8 mouse cellular contexts compared by ENCODE assay signal in the genomic region with DNA sequence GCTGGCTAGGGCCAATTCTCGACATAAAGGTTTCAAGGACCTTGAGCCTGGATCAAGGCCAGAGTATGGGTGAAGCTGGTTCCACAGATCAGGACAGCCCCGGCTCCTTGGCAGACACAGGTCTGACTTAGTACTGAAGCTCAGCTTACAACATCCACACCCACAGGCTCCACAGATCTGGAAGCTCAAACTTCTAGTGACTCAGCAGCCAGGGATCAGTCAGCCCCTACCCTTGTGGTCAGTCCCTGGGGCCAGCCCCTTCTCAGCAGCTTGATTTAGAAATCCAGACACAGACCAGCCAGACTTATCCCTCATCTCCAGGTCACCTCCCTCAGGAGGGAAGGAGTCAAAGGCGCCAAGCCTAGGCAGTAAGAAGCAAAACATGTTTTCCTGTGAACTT. TPM values are rescaled to one million over a fixed set of nuclear protein-coding genes. Genes with fewer than 3 reads are reported as not detected.
DNase-seq lines count a peak whose midpoint lies in the region; ATAC-seq lines count a peak whose summit lies in the region.

No protein-coding gene starts in this region.

- no peak overlapping the region for H3K4me2 ChIP-seq in intestine, embryonic 16.5 days (ENCODE audit: low read depth, low read length)
- H3K4me2 ChIP-seq in intestine, embryonic 15.5 days (replicated peaks) = no peak overlapping the region
- no peak overlapping the region for H3K4me2 ChIP-seq in heart, embryonic 13.5 days
- no peak overlapping the region for H3K4me2 ChIP-seq in forebrain, embryonic 16.5 days (ENCODE audit: low read length)

- DNase-seq in adrenal gland, postnatal 10 days = peak; percentile 80
- peak; percentile 54 for DNase-seq in lung, postnatal 25 days (ENCODE audit: low spot score)
- no peak for DNase-seq in cerebellum, postnatal 14 days
- DNase-seq in retina, embryonic 14.5 days (ENCODE audit: low spot score) = no peak

- no peaks in the 10 kb centered on the region for H3K4me1 ChIP-seq in intestine, embryonic 16.5 days (ENCODE audit: control insufficient read depth, insufficient read depth, low read length)
- H3K4me1 ChIP-seq in intestine, embryonic 15.5 days (replicated peaks) = no peaks in the 10 kb centered on the region
- H3K4me1 ChIP-seq in heart, embryonic 13.5 days = peaks cover 29% of the 10 kb centered on the region
- H3K4me1 ChIP-seq in forebrain, embryonic 16.5 days (replicated peaks; ENCODE audit: control insufficient read depth, insufficient read depth, low read length) = no peaks in the 10 kb centered on the region; the same call in 1 of the 2 replicates

- no peak overlapping the region for H3K4me3 ChIP-seq in intestine, embryonic 16.5 days (ENCODE audit: low read length)
- no peak overlapping the region for H3K4me3 ChIP-seq in intestine, embryonic 15.5 days (replicated peaks)
- H3K4me3 ChIP-seq in heart, embryonic 13.5 days = no peak overlapping the region
- H3K4me3 ChIP-seq in forebrain, embryonic 16.5 days (replicated peaks; ENCODE audit: low read length) = no peak overlapping the region

- no peaks in the 10 kb centered on the region for H3K27me3 ChIP-seq in intestine, embryonic 16.5 days (replicated peaks; ENCODE audit: control insufficient read depth, insufficient read depth, low read length)
- H3K27me3 ChIP-seq in intestine, embryonic 15.5 days (replicated peaks) = no peaks in the 10 kb centered on the region
- no peaks in the 10 kb centered on the region for H3K27me3 ChIP-seq in heart, embryonic 13.5 days (replicated peaks)
- H3K27me3 ChIP-seq in forebrain, embryonic 16.5 days (replicated peaks; ENCODE audit: control insufficient read depth, insufficient read depth, low read length) = no peaks in the 10 kb centered on the region

- H3K9me3 ChIP-seq in intestine, embryonic 16.5 days (ENCODE audit: control insufficient read depth, low read length) = no peaks in the 10 kb centered on the region
- no peaks in the 10 kb centered on the region for H3K9me3 ChIP-seq in intestine, embryonic 15.5 days
- H3K9me3 ChIP-seq in heart, embryonic 13.5 days = no peaks in the 10 kb centered on the region
- H3K9me3 ChIP-seq in forebrain, embryonic 16.5 days (ENCODE audit: control insufficient read depth, low read length) = no peaks in the 10 kb centered on the region

- H3K9ac ChIP-seq in intestine, embryonic 16.5 days (ENCODE audit: low read depth, low read length) = no peak overlapping the region
- no peak overlapping the region for H3K9ac ChIP-seq in intestine, embryonic 15.5 days
- peak overlapping the region; percentile 17 for H3K9ac ChIP-seq in heart, embryonic 13.5 days
- H3K9ac ChIP-seq in forebrain, embryonic 16.5 days (replicated peaks; ENCODE audit: low read depth, low read length) = no peak overlapping the region

- no peak overlapping the region for H3K27ac ChIP-seq in intestine, embryonic 16.5 days (ENCODE audit: low read length)
- H3K27ac ChIP-seq in intestine, embryonic 15.5 days = no peak overlapping the region
- H3K27ac ChIP-seq in heart, embryonic 13.5 days (replicated peaks) = peak overlapping the region; percentile 75
- H3K27ac ChIP-seq in forebrain, embryonic 16.5 days (ENCODE audit: low read length) = no peak overlapping the region

- ATAC-seq in intestine, embryonic 16.5 days = 0 out of 2 replicates have a peak, but pooled peaks have one; percentile 7
- ATAC-seq in intestine, embryonic 15.5 days = no peak
- ATAC-seq in heart, embryonic 13.5 days (ENCODE audit: extremely low read depth, insufficient number of reproducible peaks, low FRiP score, low TSS enrichment) = peak; percentile 40; the same call in 1 of the 2 replicates
- no peak for ATAC-seq in forebrain, embryonic 16.5 days

- 55% methylated on average over 3 of the region's 3 CpGs for WGBS in intestine, embryonic 16.5 days
- WGBS in intestine, embryonic 15.5 days = 67% methylated on average over 3 of the region's 3 CpGs
- WGBS in heart, embryonic 13.5 days = 42% methylated on average over 3 of the region's 3 CpGs
- WGBS in forebrain, embryonic 16.5 days = 64% methylated on average over 3 of the region's 3 CpGs

- H3K36me3 ChIP-seq in intestine, embryonic 16.5 days (ENCODE audit: control insufficient read depth, insufficient read depth, low read length) = peaks cover 29% of the 10 kb centered on the region
- peaks cover 59% of the 10 kb centered on the region for H3K36me3 ChIP-seq in intestine, embryonic 15.5 days
- peaks cover 90% of the 10 kb centered on the region for H3K36me3 ChIP-seq in heart, embryonic 13.5 days
- peaks cover 42% of the 10 kb centered on the region for H3K36me3 ChIP-seq in forebrain, embryonic 16.5 days (ENCODE audit: control insufficient read depth, insufficient read depth)

RNA-seq across cellular contexts. Expression of a gene that starts 5.6 kb away (rescaled TPM):
- polyA plus RNA-seq in intestine, embryonic 16.5 days (2015; fragmentation: Nextera tagmentation; extraction: Ambion mirVana) = 6.8 and 9.7 TPM in 2 replicates
- polyA plus RNA-seq in intestine, embryonic 15.5 days (2015; fragmentation: Nextera tagmentation; extraction: Ambion mirVana) = 4.4 and 8.5 TPM in 2 replicates
- total RNA-seq in adrenal gland, postnatal 10 days (2021) = 1 to 10 TPM in 1 of 2 experiments, under 1 TPM in 1; 0.91 to 1.3 TPM
- 2.4 TPM in 2 replicates for polyA plus RNA-seq in heart, embryonic 13.5 days (2015; fragmentation: Nextera tagmentation; extraction: Ambion mirVana)
- polyA plus RNA-seq in forebrain, embryonic 16.5 days (2015; fragmentation: Nextera tagmentation; extraction: Ambion mirVana) = 2.0 and 3.3 TPM in 2 replicates

RNA-seq across cellular contexts. Expression of a gene that starts 22.6 kb away (rescaled TPM):
- 149 and 171 TPM in 2 replicates for polyA plus RNA-seq in intestine, embryonic 16.5 days (2015; fragmentation: Nextera tagmentation; extraction: Ambion mirVana)
- polyA plus RNA-seq in intestine, embryonic 15.5 days (2015; fragmentation: Nextera tagmentation; extraction: Ambion mirVana) = 170 and 171 TPM in 2 replicates
- 10 to 100 TPM; 70.4 to 73.0 TPM for total RNA-seq in adrenal gland, postnatal 10 days (2021)
- 118 and 125 TPM in 2 replicates for polyA plus RNA-seq in heart, embryonic 13.5 days (2015; fragmentation: Nextera tagmentation; extraction: Ambion mirVana)
- polyA plus RNA-seq in forebrain, embryonic 16.5 days (2015; fragmentation: Nextera tagmentation; extraction: Ambion mirVana) = 325 and 342 TPM in 2 replicates

RNA-seq across cellular contexts. Expression of a gene that starts 34.1 kb away (rescaled TPM):
- 252 and 271 TPM in 2 replicates for polyA plus RNA-seq in intestine, embryonic 16.5 days (2015; fragmentation: Nextera tagmentation; extraction: Ambion mirVana)
- polyA plus RNA-seq in intestine, embryonic 15.5 days (2015; fragmentation: Nextera tagmentation; extraction: Ambion mirVana) = 171 and 215 TPM in 2 replicates
- total RNA-seq in adrenal gland, postnatal 10 days (2021) = 1,000 to 10,000 TPM; 1,348 to 1,353 TPM
- polyA plus RNA-seq in heart, embryonic 13.5 days (2015; fragmentation: Nextera tagmentation; extraction: Ambion mirVana) = 463 and 524 TPM in 2 replicates
- polyA plus RNA-seq in forebrain, embryonic 16.5 days (2015; fragmentation: Nextera tagmentation; extraction: Ambion mirVana) = 21.8 and 30.7 TPM in 2 replicates

RNA-seq across cellular contexts. Expression of a gene that starts 37.5 kb away (rescaled TPM):
- polyA plus RNA-seq in intestine, embryonic 16.5 days (2015; fragmentation: Nextera tagmentation; extraction: Ambion mirVana) = 23.5 and 25.4 TPM in 2 replicates
- 30.1 and 32.2 TPM in 2 replicates for polyA plus RNA-seq in intestine, embryonic 15.5 days (2015; fragmentation: Nextera tagmentation; extraction: Ambion mirVana)
- total RNA-seq in adrenal gland, postnatal 10 days (2021) = 10 to 100 TPM in 1 of 2 experiments, 1 to 10 TPM in 1; 6.6 to 14.6 TPM
- polyA plus RNA-seq in heart, embryonic 13.5 days (2015; fragmentation: Nextera tagmentation; extraction: Ambion mirVana) = 28.6 and 30.7 TPM in 2 replicates
- 22.2 and 24.3 TPM in 2 replicates for polyA plus RNA-seq in forebrain, embryonic 16.5 days (2015; fragmentation: Nextera tagmentation; extraction: Ambion mirVana)

RNA-seq across cellular contexts. Expression of a gene that starts 38.8 kb away (rescaled TPM):
- polyA plus RNA-seq in intestine, embryonic 16.5 days (2015; fragmentation: Nextera tagmentation; extraction: Ambion mirVana) = 1,982 and 2,201 TPM in 2 replicates
- 2,230 and 2,305 TPM in 2 replicates for polyA plus RNA-seq in intestine, embryonic 15.5 days (2015; fragmentation: Nextera tagmentation; extraction: Ambion mirVana)
- total RNA-seq in adrenal gland, postnatal 10 days (2021) = 100 to 1,000 TPM; 267 to 281 TPM
- polyA plus RNA-seq in heart, embryonic 13.5 days (2015; fragmentation: Nextera tagmentation; extraction: Ambion mirVana) = 2,411 and 2,681 TPM in 2 replicates
- polyA plus RNA-seq in forebrain, embryonic 16.5 days (2015; fragmentation: Nextera tagmentation; extraction: Ambion mirVana) = 1,679 and 1,753 TPM in 2 replicates

Comparison
In these comparisons a context has a peak if more than half of its experiments do, and no peak if none do; other contexts are left out.
1. ATAC-seq: peak in intestine, embryonic 16.5 days (single experiment) and heart, embryonic 13.5 days (single experiment); none in intestine, embryonic 15.5 days (single experiment) and forebrain, embryonic 16.5 days (single experiment).
2. DNase-seq: peak in adrenal gland, postnatal 10 days (single experiment) and lung, postnatal 25 days (single experiment); none in cerebellum, postnatal 14 days (0 of 2) and retina, embryonic 14.5 days (single experiment).